Mouse (Mus musculus) erythroblast, embryonic 14.5 days (primary cell): Measurements from ENCODE around the gene Sash3. TPM values are rescaled to one million over a fixed set of nuclear protein-coding genes. Genes with fewer than 3 reads are reported as not detected.
A peak's percentile ranks its signal among the peaks of the same experiment; 100 is the strongest.

Experiments used
- H3K27me3 ChIP-seq: 2 replicates; pipeline ENCODE4 v1.6.1; 2012; ENCODE audit warnings: inconsistent platforms; ENCODE audit not compliant: control insufficient read depth
- H3K36me3 ChIP-seq: 2 replicates; pipeline ENCODE4 v1.6.1; 2012; ENCODE audit warnings: mild to moderate bottlenecking, inconsistent platforms; ENCODE audit not compliant: control insufficient read depth
- H3K4me1 ChIP-seq: 2 replicates; pipeline ENCODE4 v1.6.1; 2012; ENCODE audit warnings: inconsistent platforms; ENCODE audit not compliant: control insufficient read depth
- H3K4me3 ChIP-seq: replicated peaks from 2 replicates; pipeline ENCODE3; 2012; ENCODE audit warnings: moderate library complexity, mild to moderate bottlenecking, inconsistent platforms
- H3K9me3 ChIP-seq: 2 replicates; pipeline ENCODE4 v1.6.1; 2012; ENCODE audit warnings: low read length, inconsistent platforms, mixed read lengths; ENCODE audit not compliant: control insufficient read depth
- GATA1 ChIP-seq: IDR thresholded peaks from 2 replicates; pipeline ENCODE4 v1.6.1; 2012; ENCODE audit warnings: low read length, inconsistent platforms, mixed read lengths
- TAL1 ChIP-seq: IDR thresholded peaks from 3 replicates; pipeline ENCODE4 v1.6.1; 2012; ENCODE audit warnings: low read length, inconsistent platforms, mixed read lengths
- polyA plus RNA-seq: library from polyadenylated mRNA; stranded (reverse); fragments of >175 nt; gene quantifications from 2 replicates; pipeline ENCODE4 v1.2.3, GENCODE M21; 2012

The Sash3 gene
- polyA plus RNA-seq, 1 experiment, result 0.09 TPM

GRCm38 (mm10) chrX:48197856-48198255 is 51.6 kb downstream of the Sash3 start:
- H3K4me3 ChIP-seq, result no peak overlapping the region
- H3K36me3 ChIP-seq, result peaks cover 1% of the 10 kb centered on the region; the same call in 1 of the 2 replicates
- H3K4me1 ChIP-seq, result no peaks in the 10 kb centered on the region
- no peaks in the 10 kb centered on the region for H3K27me3 ChIP-seq
- TF ChIP-seq GATA1, result no peak
- TF ChIP-seq TAL1, result no peak
- no peaks in the 10 kb centered on the region for H3K9me3 ChIP-seq

GRCm38 (mm10) chrX:48199026-48199425 is 52.8 kb downstream of the Sash3 start:
- Histone ChIP-seq H3K4me3 (no peak overlapping the region), H3K4me1 (no peaks in the 10 kb centered on the region), H3K9me3 (no peaks in the 10 kb centered on the region), H3K27me3 (no peaks in the 10 kb centered on the region), H3K36me3 (no peaks in the 10 kb centered on the region)
- no peak for TF ChIP-seq GATA1
- TF ChIP-seq TAL1, result no peak

- Histone ChIP-seq H3K36me3 (no peaks in the 10 kb centered on the region), H3K9me3 (no peaks in the 10 kb centered on the region), H3K27me3 (no peaks in the 10 kb centered on the region), H3K4me1 (no peaks in the 10 kb centered on the region), H3K4me3 (no peak overlapping the region)
- TF ChIP-seq TAL1, result no peak
- no peak for TF ChIP-seq GATA1
These were observed 54.5 kb downstream of the Sash3 start for GRCm38 (mm10) chrX:48200699-48201098.

- Histone ChIP-seq H3K4me1 (no peaks in the 10 kb centered on the region), H3K36me3 (no peaks in the 10 kb centered on the region), H3K27me3 (no peaks in the 10 kb centered on the region), H3K9me3 (no peaks in the 10 kb centered on the region), H3K4me3 (no peak overlapping the region)
- TF ChIP-seq TAL1, result no peak
- TF ChIP-seq GATA1, result no peak
These were observed 55.7 kb downstream of the Sash3 start for GRCm38 (mm10) chrX:48201973-48202372.

- Histone ChIP-seq H3K36me3 (no peaks in the 10 kb centered on the region), H3K9me3 (no peaks in the 10 kb centered on the region), H3K4me3 (no peak overlapping the region), H3K27me3 (no peaks in the 10 kb centered on the region), H3K4me1 (peaks cover under 1% of the 10 kb centered on the region)
- TF ChIP-seq GATA1 (no peak), TAL1 (no peak)
These were observed 56.2 kb downstream of the Sash3 start for GRCm38 (mm10) chrX:48202436-48202835.

GRCm38 (mm10) chrX:48202995-48203394 is 56.8 kb downstream of the Sash3 start:
- Histone ChIP-seq H3K4me3 (no peak overlapping the region), H3K27me3 (no peaks in the 10 kb centered on the region), H3K9me3 (no peaks in the 10 kb centered on the region), H3K4me1 (peaks cover 6% of the 10 kb centered on the region), H3K36me3 (no peaks in the 10 kb centered on the region)
- TF ChIP-seq GATA1 (no peak), TAL1 (no peak)

GRCm38 (mm10) chrX:48203763-48204162 is 57.5 kb downstream of the Sash3 start:
- Histone ChIP-seq H3K27me3 (peaks cover 2% of the 10 kb centered on the region; the same call in 1 of the 2 replicates), H3K36me3 (no peaks in the 10 kb centered on the region), H3K9me3 (no peaks in the 10 kb centered on the region), H3K4me1 (peaks cover 9% of the 10 kb centered on the region), H3K4me3 (no peak overlapping the region)
- TF ChIP-seq GATA1 (no peak), TAL1 (no peak)

GRCm38 (mm10) chrX:48204469-48204868 is 58.2 kb downstream of the Sash3 start:
- Histone ChIP-seq H3K36me3 (no peaks in the 10 kb centered on the region), H3K27me3 (peaks cover 2% of the 10 kb centered on the region; the same call in 1 of the 2 replicates), H3K9me3 (no peaks in the 10 kb centered on the region), H3K4me3 (no peak overlapping the region), H3K4me1 (peaks cover 11% of the 10 kb centered on the region)
- no peak for TF ChIP-seq TAL1
- TF ChIP-seq GATA1, result no peak

- Histone ChIP-seq H3K4me3 (peak overlapping the region; percentile 75), H3K4me1 (peaks cover 11% of the 10 kb centered on the region)
These were observed 61.7 kb downstream of the Sash3 start for GRCm38 (mm10) chrX:48207761-48208487.

More at GRCm38 (mm10) chrX:48207761-48208487, 61.7 kb downstream of the Sash3 start:
- TF ChIP-seq GATA1 (no peak), TAL1 (no peak)
- Histone ChIP-seq H3K9me3 (no peaks in the 10 kb centered on the region), H3K27me3 (peaks cover 2% of the 10 kb centered on the region; the same call in 1 of the 2 replicates), H3K36me3 (no peaks in the 10 kb centered on the region)
